Mouse (Mus musculus) testis, adult 2 months (tissue): ENCODE results near the gene Nol12.

Experiments
- CTCF ChIP-seq: fragments of 200-500 bp; IDR thresholded peaks from 2 replicates; pipeline ENCODE4 v1.5.1; 2012; ENCODE audit warnings: low read depth, mild to moderate bottlenecking, inconsistent platforms, low read length, moderate library complexity; ENCODE audit not compliant: control insufficient read depth, insufficient read depth, insufficient replicate concordance
- POLR2A ChIP-seq: fragments of 200-500 bp; IDR thresholded peaks from 2 replicates; pipeline ENCODE4 v1.6.1; 2012; ENCODE audit warnings: low read depth, mild to moderate bottlenecking, inconsistent platforms, low read length, moderate library complexity; ENCODE audit not compliant: control insufficient read depth

DNA sequence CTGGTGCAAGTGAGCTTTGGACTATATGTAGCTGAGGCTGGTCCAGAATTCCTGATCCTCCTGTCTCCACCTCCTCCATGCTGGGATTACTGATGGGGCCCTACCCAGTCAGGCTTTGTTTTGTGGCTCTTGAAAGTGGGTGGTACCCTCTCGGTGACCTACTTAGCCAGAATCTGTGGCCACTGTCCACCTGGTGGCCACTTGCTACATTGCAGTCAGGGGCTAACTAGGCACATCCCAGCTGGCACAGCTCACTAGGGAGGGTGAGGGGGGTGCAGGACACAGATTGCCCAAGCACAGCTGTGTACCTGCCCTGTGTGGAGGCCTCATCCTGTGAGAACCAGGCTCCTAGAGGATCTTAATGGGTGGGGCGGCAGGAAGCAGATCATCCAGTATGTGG is 28.2 kb downstream of the Nol12 start:
- TF ChIP-seq POLR2A (no peak), CTCF (peak; percentile 73; the same call in 1 of the 2 replicates)
